Mouse (Mus musculus) thymus, postnatal 10 days (tissue): ENCODE data around the gene Dcps.
"Not testable (repeated sequence)": the region's sequence is repeated elsewhere in the genome, so short reads cannot be mapped to it uniquely, and the experiment has no call there.

ENCODE experiments used
- DNase-seq, 2 experiments: peaks; one replicate each; pipeline ENCODE4 v3.0.0; 2021; ENCODE audit warnings: low spot score in 2 of 2

Dcps gene

GRCm38 (mm10) chr9:35176124-35176659 is 331 bp upstream of the Dcps start:
- no peak for DNase-seq

GRCm38 (mm10) chr9:35173331-35173730 is 2.5 kb downstream of the Dcps start:
- DNase-seq, result no peak

- no peak for DNase-seq
Measured at GRCm38 (mm10) chr9:35170071-35170470, 5.8 kb downstream of the Dcps start.

- no peak for DNase-seq
Measured at GRCm38 (mm10) chr9:35166798-35167635, 8.8 kb downstream of the Dcps start.

- DNase-seq, result no peak
Measured at GRCm38 (mm10) chr9:35166144-35166797, 9.6 kb downstream of the Dcps start.

GRCm38 (mm10) chr9:35164142-35164874 is 11.6 kb downstream of the Dcps start:
- DNase-seq, result no peak

- no peak for DNase-seq
Measured at GRCm38 (mm10) chr9:35163011-35163690, 12.7 kb downstream of the Dcps start.

GRCm38 (mm10) chr9:35161721-35162120 is 14.1 kb downstream of the Dcps start:
- DNase-seq, result no peak

GRCm38 (mm10) chr9:35160662-35161061 is 15.2 kb downstream of the Dcps start:
- DNase-seq, result no peak

GRCm38 (mm10) chr9:35158477-35158876 is 17.4 kb downstream of the Dcps start:
- DNase-seq, result no peak

- no peak for DNase-seq
Measured at GRCm38 (mm10) chr9:35156862-35157261, 19.0 kb downstream of the Dcps start.

GRCm38 (mm10) chr9:35156002-35156710 is 19.7 kb downstream of the Dcps start:
- DNase-seq, result no peak

GRCm38 (mm10) chr9:35152923-35153322 is 22.9 kb downstream of the Dcps start:
- no peak for DNase-seq

GRCm38 (mm10) chr9:35148822-35149221 is 27.0 kb downstream of the Dcps start:
- DNase-seq, result not testable (repeated sequence)

- not testable (repeated sequence) for DNase-seq
Measured at GRCm38 (mm10) chr9:35147261-35147660, 28.6 kb downstream of the Dcps start.

GRCm38 (mm10) chr9:35145829-35146228 is 30.0 kb downstream of the Dcps start:
- no peak for DNase-seq

- DNase-seq, result no peak
Measured at GRCm38 (mm10) chr9:35145118-35145517, 30.7 kb downstream of the Dcps start.

- DNase-seq, result no peak
Measured at GRCm38 (mm10) chr9:35142221-35142620, 33.6 kb downstream of the Dcps start.

- DNase-seq, result no peak
Measured at GRCm38 (mm10) chr9:35139231-35139744, 36.6 kb downstream of the Dcps start.

GRCm38 (mm10) chr9:35138029-35138428 is 37.8 kb downstream of the Dcps start:
- DNase-seq, result no peak

- DNase-seq, result no peak
Measured at GRCm38 (mm10) chr9:35135575-35135974, 40.3 kb downstream of the Dcps start.
